Mouse (Mus musculus) erythroblast, embryonic 14.5 days (primary cell): Measurements from ENCODE around the gene Ccr4. TPM values are rescaled to one million over a fixed set of nuclear protein-coding genes. Genes with fewer than 3 reads are reported as not detected.

ENCODE experiments used
- H3K27me3 ChIP-seq: 2 replicates; pipeline ENCODE4 v1.6.1; 2012; ENCODE audit warnings: inconsistent platforms; ENCODE audit not compliant: control insufficient read depth
- H3K36me3 ChIP-seq: 2 replicates; pipeline ENCODE4 v1.6.1; 2012; ENCODE audit warnings: mild to moderate bottlenecking, inconsistent platforms; ENCODE audit not compliant: control insufficient read depth
- H3K4me1 ChIP-seq: 2 replicates; pipeline ENCODE4 v1.6.1; 2012; ENCODE audit warnings: inconsistent platforms; ENCODE audit not compliant: control insufficient read depth
- H3K4me3 ChIP-seq: replicated peaks from 2 replicates; pipeline ENCODE3; 2012; ENCODE audit warnings: moderate library complexity, mild to moderate bottlenecking, inconsistent platforms
- H3K9me3 ChIP-seq: 2 replicates; pipeline ENCODE4 v1.6.1; 2012; ENCODE audit warnings: low read length, inconsistent platforms, mixed read lengths; ENCODE audit not compliant: control insufficient read depth
- GATA1 ChIP-seq: IDR thresholded peaks from 2 replicates; pipeline ENCODE4 v1.6.1; 2012; ENCODE audit warnings: low read length, inconsistent platforms, mixed read lengths
- TAL1 ChIP-seq: IDR thresholded peaks from 3 replicates; pipeline ENCODE4 v1.6.1; 2012; ENCODE audit warnings: low read length, inconsistent platforms, mixed read lengths
- polyA plus RNA-seq: library from polyadenylated mRNA; stranded (reverse); fragments of >175 nt; gene quantifications from 2 replicates; pipeline ENCODE4 v1.2.3, GENCODE M21; 2012

Gene Ccr4
- polyA plus RNA-seq, 1 experiment, result not detected

DNA sequence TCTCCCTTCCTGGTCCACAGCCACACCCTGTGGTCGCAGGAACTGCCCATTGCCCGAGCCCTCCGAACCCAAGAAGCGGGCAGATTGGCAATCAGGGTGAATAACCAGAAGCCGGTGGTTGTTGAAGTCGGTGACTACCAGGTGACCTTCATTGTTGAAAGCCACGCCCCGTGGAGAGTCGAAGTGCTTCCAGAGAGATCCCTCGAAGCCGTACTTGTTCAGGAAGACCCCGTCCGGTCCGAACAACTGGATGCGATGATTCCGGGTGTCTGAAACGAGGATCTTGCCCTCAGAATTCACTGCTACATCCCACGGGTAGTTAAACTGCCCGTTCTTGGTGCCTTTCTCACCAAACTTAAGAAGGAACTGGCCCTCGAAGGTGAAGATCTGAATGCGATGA, 8.1 kb upstream of the Ccr4 start:
- Histone ChIP-seq H3K27me3 (no peaks in the 10 kb centered on the region; the same call in 1 of the 2 replicates), H3K4me3 (no peak overlapping the region), H3K36me3 (peaks cover 14% of the 10 kb centered on the region; the same call in 1 of the 2 replicates), H3K4me1 (no peaks in the 10 kb centered on the region), H3K9me3 (peaks cover 17% of the 10 kb centered on the region)
- TF ChIP-seq TAL1, result no peak

GRCm38 (mm10) chr9:114509785-114510184, 5.1 kb upstream of the Ccr4 start:
- Histone ChIP-seq H3K4me3 (no peak overlapping the region), H3K4me1 (no peaks in the 10 kb centered on the region), H3K36me3 (peaks cover 14% of the 10 kb centered on the region; the same call in 1 of the 2 replicates), H3K9me3 (peaks cover 17% of the 10 kb centered on the region), H3K27me3 (no peaks in the 10 kb centered on the region; the same call in 1 of the 2 replicates)
- no peak for TF ChIP-seq GATA1
- TF ChIP-seq TAL1, result no peak

- no peak overlapping the region for H3K4me3 ChIP-seq
- no peaks in the 10 kb centered on the region for H3K9me3 ChIP-seq
- no peaks in the 10 kb centered on the region for H3K36me3 ChIP-seq
- no peak for TF ChIP-seq TAL1
- no peak for TF ChIP-seq GATA1
- H3K27me3 ChIP-seq, result no peaks in the 10 kb centered on the region
- H3K4me1 ChIP-seq, result peaks cover 7% of the 10 kb centered on the region
Observed at GRCm38 (mm10) chr9:114507421-114507820, 2.7 kb upstream of the Ccr4 start.

DNA sequence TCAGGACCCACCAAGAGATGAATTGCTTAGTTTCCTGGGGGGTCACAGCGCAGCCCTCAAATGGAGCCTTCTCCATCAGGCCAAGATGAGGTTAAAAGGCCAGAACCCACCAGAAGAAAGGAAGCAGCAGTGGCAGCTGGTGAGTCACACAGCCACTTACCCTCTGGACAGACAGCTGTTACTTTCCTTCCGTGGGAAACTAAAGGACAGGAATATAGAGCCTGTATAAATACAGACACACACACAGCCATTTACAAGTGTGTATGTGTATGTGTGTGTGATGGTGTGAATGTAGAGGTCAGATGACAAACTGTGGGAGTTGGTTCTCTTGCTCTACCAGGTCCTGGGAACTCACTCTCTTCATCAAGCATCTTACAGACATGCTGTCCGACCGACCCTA, 1.8 kb upstream of the Ccr4 start:
- Histone ChIP-seq H3K27me3 (no peaks in the 10 kb centered on the region), H3K4me3 (no peak overlapping the region), H3K9me3 (no peaks in the 10 kb centered on the region), H3K36me3 (no peaks in the 10 kb centered on the region), H3K4me1 (peaks cover 7% of the 10 kb centered on the region)
- TF ChIP-seq GATA1, result no peak
- no peak for TF ChIP-seq TAL1

DNA sequence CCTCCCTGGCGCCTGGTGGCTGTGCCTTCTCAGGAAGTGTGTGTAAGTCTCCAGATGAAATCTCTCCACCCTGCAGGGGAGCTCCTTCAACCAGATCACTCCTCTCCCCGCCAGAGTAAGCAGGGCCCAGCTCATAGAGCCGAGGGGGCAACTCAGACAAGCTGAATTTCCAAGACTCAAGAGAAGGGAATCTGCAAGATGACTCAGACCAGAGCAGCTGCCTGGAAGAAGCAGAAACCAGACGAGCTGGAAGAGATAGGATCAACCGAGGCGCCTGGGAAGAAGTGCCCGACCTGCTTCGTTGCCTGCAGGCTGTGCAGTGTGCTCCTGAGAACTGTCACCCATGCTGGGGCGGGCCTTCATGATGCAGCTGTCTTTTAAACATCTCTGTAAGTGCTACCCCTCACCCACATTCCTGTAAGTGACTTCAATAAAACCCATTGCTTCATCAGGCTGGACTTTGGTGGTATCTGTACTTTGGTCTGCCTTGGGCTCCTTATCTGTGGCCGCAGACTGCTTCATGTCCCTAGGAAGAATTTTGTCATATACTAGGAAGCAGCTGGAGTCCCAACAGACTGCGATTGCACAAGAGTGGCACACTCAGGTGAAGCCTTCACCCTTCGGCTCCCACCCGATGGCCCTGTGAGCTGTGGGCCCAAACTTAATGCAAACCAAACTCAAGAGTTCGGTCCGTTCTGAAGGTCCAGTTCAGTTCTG, 1.8 kb downstream of the Ccr4 start:
- Histone ChIP-seq H3K36me3 (no peaks in the 10 kb centered on the region), H3K4me1 (peaks cover 9% of the 10 kb centered on the region), H3K9me3 (no peaks in the 10 kb centered on the region), H3K27me3 (no peaks in the 10 kb centered on the region), H3K4me3 (no peak overlapping the region)
- TF ChIP-seq TAL1 (no peak), GATA1 (no peak)

DNA sequence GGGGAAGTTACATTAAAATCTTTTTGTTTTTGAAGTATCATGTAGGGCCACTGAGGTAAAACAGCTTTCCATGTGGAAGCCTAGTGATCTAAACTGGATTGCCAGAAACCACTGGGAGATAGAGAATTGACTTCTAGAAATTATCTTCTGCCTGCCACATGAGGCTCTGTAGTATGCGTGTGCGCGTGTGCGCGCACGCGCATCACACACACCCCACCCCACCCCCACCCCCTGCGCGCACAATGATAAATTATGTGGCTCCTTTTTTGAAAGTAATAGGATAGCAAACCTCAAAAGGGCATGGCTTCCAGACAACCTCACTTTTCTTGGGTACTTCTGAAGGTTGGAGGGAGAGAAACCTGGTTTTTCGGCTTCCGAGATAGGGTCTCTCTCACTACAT, 2.8 kb downstream of the Ccr4 start:
- H3K4me1 ChIP-seq, result peaks cover 9% of the 10 kb centered on the region
- no peak overlapping the region for H3K4me3 ChIP-seq
- TF ChIP-seq TAL1, result no peak
- TF ChIP-seq GATA1, result no peak
- H3K36me3 ChIP-seq, result no peaks in the 10 kb centered on the region
- no peaks in the 10 kb centered on the region for H3K27me3 ChIP-seq
- H3K9me3 ChIP-seq, result no peaks in the 10 kb centered on the region

GRCm38 (mm10) chr9:114501111-114501510, 3.6 kb downstream of the Ccr4 start:
- H3K36me3 ChIP-seq, result no peaks in the 10 kb centered on the region
- H3K9me3 ChIP-seq, result no peaks in the 10 kb centered on the region
- H3K4me3 ChIP-seq, result no peak overlapping the region
- no peak for TF ChIP-seq GATA1
- TF ChIP-seq TAL1, result no peak
- peaks cover 9% of the 10 kb centered on the region for H3K4me1 ChIP-seq
- no peaks in the 10 kb centered on the region for H3K27me3 ChIP-seq

DNA sequence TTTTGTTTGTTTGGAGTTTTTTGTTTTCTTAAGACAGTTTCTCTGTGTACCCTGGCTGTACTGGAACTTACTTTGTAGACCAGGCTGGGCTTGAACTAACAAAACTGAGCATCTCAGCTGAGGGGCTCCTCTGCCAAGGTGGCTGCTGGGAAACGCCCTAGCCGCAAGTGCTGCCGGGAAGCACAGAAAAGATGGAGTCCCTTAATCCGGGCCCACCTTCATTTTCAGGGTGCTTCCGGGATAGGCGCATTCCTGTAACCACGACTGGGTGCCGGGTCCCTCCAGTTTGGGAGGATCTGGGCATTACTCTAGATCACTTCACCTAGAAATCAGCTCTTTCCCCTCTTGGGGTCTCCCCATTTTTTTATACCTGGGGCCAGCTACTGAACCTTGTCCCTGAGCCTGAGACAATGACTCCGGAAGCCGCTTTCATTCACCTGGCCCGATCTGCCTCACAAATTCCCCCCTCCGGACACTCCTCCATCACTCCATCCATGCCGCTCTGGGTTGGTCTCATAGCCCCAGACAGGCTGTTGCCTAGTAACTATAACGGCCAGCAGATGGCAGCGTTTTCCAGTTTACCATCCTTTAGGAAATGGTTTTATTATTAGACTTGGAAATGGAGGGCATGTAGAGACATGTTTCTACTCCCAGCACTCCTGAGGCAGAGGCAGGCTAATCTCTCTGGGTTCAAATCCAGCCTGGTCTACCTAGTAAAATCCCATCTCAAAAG, 4.8 kb downstream of the Ccr4 start:
- TF ChIP-seq TAL1, result no peak
- TF ChIP-seq GATA1, result no peak
- Histone ChIP-seq H3K4me3 (no peak overlapping the region), H3K27me3 (no peaks in the 10 kb centered on the region), H3K9me3 (no peaks in the 10 kb centered on the region), H3K4me1 (peaks cover 9% of the 10 kb centered on the region), H3K36me3 (no peaks in the 10 kb centered on the region)

DNA sequence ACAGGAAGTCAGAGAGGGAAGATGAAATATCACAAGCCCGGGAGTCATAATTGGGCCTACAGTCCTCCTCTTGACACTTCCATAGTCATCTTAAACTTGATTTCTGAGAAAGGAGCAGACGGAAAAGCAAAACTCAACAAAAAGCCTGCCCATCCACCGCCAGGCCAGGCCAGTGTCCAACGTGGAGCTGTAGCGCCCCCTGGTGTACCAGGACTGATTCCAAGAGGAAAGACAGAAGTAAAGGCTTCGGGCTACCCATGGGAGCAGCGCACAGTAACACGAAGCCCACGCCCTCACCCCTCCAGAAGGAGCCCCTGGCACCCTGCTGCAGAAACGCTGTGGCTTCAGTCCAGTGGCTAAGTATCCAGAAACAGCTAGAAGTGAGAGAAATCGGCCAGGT, 6.5 kb downstream of the Ccr4 start:
- Histone ChIP-seq H3K9me3 (no peaks in the 10 kb centered on the region), H3K4me1 (peaks cover 9% of the 10 kb centered on the region), H3K27me3 (no peaks in the 10 kb centered on the region), H3K36me3 (no peaks in the 10 kb centered on the region), H3K4me3 (no peak overlapping the region)
- TF ChIP-seq GATA1 (no peak), TAL1 (no peak)
